Mouse (Mus musculus) lung, postnatal 4 days (tissue): ENCODE measurements around the gene Sft2d2.

Experiments used
- DNase-seq, 2 experiments: peaks; one replicate each; pipeline ENCODE4 v3.0.0; 2021

Gene Sft2d2

DNA sequence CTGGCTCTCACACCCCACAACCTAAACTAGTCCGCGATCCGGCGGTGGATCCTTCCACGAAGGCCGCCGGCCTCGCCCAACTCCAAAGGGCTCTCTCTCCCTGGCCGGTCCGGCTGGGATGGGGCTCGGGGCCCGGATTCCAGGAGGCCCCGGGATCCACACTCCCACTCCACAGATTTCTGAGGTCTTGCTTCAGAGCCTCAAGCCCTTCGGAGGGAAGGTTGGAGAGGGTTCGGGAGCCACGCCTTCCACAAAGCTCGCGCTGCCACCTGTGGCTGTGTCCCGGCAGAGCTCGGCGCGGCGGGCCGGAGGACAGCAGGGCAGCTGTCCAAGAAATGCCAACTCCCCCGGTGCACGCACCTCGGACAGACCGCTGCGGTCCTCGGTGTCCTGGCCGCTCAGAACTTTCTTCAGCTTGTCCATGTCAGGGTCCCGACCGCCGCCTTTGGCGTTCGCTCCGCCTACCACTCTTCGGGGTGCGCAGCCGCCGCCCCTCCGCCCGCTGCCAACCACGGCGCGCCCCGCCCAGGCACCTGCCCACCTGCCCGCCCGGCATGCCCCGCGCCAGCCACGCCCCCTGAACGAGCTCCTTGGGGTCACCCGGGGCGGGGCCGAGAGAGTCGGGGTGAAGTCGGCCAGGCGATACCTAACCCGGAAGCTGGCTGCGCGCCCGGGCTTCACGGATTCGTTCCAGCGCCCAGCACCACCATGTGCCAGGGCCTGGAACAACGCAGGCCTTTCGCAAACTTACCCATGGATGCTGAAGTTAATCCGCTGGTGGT lies at the start of gene Sft2d2:
TSS of gene Sft2d2 (minus strand) at position 559 of the 782 bp plus-strand sequence.
- DNase-seq: peak; percentile 94 to 96

GRCm38 (mm10) chr1:165236321-165237298 lies 42.4 kb upstream of the Sft2d2 start, which contains the start of gene Tiprl:
TSS of gene Tiprl (minus strand) at chr1:165236996.
- peak; percentile 97 for DNase-seq

DNA sequence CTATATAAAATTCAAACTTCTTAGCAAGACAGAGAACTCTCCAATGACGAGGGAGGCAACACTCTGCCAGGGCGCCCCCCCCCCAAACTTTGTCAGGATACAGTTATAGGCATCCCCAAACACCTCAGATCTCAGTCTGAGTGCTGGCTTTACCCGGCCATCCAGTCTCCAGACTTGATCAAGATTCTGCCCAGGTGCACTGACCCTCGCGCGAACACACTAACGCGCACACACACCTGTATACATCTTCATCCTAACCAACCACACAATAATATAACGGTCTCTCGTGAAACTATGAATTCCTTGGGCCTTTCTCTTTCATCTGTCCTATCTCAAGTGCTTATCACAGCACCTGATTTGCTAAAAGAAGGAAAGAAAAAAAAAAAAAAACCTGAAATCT lies 41.6 kb upstream of the Sft2d2 start:
- no peak for DNase-seq

DNA sequence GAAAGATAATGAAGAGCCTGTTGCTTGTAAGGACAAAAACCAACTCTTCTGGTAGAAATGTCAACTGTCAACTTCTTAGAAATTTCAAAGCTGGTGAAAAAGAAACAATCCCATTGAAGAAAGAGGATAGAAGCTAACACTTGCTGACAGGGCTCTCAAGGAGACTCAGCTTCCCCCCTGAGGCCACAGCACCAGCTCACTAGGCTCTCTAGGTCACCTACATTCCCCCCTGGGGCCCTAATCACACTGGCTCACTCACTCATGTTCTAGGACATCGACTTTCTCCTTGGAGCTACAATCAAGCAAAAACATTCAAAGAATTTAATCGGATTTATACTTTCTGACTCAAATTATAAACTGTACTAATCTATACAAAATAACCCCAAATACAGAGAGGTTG lies 39.6 kb upstream of the Sft2d2 start:
- no peak for DNase-seq

DNA sequence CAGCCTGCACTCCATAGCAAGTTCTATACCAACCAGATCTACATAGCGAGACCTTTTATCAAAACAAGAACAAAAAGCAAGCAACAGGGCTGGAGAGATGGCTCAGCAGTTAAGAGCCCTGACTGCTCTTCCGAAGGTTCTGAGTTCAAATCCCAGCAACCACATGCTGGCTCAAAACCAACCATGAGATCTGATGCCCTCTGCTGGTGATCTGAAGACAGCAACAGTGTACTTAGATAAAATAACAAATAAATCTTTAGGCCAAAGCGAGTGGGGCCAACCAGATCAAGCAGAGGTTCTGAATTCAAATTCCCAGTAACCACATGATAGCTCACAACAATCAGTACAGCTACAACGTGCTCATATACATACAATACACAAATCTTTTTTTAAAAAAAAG lies 36.5 kb upstream of the Sft2d2 start:
- DNase-seq: no peak

GRCm38 (mm10) chr1:165229577-165229976 lies 35.3 kb upstream of the Sft2d2 start:
- DNase-seq: no peak

GRCm38 (mm10) chr1:165217023-165217589 lies 22.9 kb upstream of the Sft2d2 start:
- no peak for DNase-seq

DNA sequence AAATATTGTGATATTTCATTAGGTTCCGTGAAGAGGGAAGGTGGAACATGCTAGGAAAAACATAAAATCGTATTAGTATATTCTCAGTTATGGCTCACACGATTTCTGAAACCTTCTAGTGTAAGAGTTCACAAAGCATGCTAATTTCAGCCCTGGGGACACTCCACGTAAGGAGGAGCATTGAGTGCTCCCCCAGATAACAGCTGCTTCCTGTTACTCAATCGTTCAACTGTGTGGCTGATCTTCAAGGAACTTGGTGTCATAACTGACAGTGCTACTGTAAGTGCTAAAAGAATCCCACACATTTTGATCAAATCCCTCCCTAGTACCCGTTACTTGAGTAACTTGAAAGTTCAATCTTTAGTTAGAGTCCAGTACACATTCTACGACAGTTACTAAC lies 21.6 kb upstream of the Sft2d2 start:
- no peak for DNase-seq

DNA sequence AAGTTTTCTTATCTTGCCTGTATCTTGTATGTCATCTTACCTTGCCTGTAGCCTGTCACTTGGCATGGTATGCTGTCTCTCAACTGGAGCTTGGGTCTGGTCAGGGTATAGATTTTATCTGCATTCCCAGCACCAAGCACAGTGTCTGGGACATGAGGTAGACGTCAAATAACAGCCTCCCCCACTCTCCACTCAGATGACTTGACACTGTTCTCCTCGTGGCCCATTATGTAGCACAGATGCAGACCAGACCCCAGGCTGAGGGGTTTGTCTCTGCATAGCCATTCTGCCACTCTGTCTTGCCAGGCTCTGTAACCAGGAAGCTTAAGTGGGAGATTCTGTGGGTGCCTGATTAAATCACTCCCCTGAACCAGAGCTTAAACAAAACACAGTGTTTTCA lies 11.4 kb upstream of the Sft2d2 start:
- no peak for DNase-seq

DNA sequence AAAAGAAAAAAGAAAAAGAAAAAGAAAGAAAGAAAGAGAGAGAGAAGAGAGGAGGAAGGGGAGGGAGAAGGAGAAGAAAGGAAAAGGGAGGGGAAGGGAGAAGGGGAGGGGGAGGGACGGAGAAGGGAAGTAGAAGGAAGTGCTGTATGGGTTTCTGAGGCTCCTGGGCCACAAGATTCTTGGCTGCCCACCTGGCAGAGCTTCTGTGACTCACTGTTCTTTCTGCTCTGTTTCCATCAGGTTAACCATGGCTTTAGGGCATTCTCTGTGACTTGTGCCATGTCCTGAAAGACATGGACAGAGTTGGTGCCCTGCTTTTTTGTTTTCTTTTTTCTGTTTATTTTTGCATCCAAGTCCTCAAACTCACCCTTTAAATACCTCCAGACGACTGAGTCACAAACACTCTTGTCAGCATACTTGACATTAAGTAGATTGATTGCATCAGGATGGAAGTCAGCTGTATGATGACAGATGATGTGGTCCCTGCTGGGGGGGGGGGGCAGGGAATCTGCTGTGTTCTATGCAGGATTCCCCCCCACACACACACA lies 9.3 kb upstream of the Sft2d2 start:
- DNase-seq: no peak

- no peak for DNase-seq
Observed at GRCm38 (mm10) chr1:165201445-165202012, 7.3 kb upstream of the Sft2d2 start.

- DNase-seq: no peak
Observed at GRCm38 (mm10) chr1:165200748-165201147, 6.5 kb upstream of the Sft2d2 start.

DNA sequence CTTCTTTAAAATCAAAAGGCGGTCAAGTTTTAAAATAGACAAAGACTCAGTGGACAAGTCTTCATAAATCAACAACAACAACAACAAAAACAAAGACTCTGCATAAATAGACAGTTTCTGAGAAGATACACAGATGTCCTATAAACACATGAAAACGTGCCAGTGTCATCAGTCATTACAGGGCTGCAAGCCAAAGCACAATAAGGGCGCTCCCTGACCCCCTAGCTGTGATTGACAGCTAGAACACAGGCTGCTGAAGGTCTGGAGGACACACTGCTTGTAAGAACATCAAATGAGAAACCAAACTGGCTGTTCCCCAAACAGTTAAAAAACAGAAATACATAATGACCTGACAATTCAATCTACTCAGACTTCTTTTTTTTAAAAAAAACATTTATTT lies 5.4 kb upstream of the Sft2d2 start:
- DNase-seq: no peak

DNA sequence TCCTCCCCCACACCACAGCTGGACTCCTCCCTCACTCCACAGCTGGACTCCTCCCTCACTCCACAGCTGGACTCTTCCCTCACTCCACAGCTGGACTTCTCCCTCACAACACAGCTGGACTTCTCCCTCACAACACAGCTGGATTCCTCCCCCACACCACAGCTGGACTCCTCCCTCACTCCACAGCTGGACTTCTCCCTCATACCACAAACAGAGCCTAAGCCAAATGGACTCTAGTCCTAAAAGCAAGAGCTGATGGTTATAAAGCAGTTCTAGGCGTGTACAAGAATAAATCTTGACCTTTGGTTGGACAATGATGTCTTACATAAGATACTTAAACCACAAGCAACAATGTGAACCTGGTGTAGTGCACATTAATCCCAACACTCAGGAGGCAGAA lies 4.7 kb upstream of the Sft2d2 start:
- no peak for DNase-seq

DNA sequence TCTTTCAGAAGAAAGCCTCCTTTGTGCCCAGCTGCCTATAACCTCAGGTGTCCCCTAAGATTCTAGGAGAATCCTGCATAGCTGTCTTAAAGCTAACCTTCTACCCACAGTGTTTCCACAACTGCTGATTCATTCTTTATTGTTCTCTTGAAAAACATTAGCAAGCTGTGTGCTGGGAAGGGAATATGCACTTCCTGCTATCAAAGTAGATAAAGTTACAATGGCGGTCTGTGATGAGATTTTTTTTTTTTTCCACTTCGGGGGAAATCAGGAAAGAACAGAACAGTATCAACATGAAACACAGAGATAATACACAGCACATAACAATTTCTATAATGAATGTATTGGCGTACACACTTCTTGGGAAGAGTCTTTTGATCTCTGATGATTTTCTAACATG lies 3.6 kb upstream of the Sft2d2 start:
- no peak for DNase-seq

DNA sequence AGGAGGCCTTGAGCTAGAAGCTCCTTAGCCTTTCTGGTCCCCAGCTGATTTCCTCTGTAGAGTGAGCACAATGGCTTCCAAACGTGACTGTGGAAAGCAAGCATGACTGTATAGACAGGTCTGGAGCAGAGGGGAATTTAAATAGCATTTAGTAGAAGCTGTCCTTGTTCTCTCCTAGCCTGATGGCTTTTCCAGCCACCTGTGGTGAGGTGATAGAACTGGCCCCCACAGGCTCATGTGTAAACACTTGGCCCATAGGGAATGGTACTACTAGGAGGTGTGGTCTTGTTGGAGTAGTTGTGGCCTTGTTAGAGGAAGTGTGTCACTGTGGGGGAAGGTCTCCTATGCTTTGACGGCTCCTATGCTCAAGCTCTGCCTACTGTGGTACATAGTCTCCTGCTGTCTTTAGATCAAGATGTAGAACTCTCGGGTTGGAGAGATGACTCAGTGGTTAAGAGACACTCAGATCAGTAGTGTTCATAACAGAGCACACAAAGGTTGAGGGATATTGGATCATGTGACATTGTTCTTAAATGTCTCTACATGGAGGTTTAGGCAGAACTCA lies 1.2 kb upstream of the Sft2d2 start:
- DNase-seq: no peak

DNA sequence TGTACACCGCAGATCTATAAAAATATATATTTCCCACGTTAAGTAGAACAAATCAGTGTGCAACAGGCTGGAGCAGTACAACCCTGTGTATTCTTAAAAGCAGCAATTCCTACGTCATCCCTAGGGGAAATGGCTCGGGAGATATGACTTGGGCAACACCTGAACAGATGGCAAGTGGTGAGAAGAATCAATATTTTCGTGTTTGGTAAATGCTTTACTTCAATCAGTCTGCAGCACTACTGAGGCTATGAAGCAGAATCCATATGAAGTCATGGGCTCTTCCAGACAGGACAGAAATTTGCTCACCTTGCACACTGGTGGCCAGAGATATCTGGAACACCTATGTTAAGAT lies 400 bp upstream of the Sft2d2 start:
- no peak for DNase-seq

DNA sequence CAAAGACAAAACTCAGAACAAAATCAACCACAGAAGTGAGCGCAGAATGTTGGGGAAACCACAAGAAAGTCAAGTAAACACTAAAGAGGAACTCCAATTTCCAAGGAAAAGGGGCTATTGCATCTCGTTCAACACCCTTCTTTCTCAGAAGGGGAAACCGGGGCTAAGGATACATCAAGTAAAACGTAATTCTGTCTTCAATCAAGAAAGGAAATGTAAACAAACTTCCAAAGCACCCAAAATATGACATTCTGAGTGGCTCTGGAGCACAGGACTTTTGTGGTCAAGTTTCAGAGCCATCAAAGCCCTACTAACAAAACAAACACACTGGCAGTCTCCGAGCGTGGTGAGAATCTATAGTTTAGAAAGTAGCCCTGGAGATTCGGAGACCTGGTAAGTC lies 812 bp downstream of the Sft2d2 start:
- no peak for DNase-seq

GRCm38 (mm10) chr1:165192714-165193264 lies 1.4 kb downstream of the Sft2d2 start:
- DNase-seq: no peak

GRCm38 (mm10) chr1:165192102-165192501 lies 2.1 kb downstream of the Sft2d2 start:
- no peak for DNase-seq

- DNase-seq: no peak
Observed at GRCm38 (mm10) chr1:165191611-165192010, 2.6 kb downstream of the Sft2d2 start.

DNA sequence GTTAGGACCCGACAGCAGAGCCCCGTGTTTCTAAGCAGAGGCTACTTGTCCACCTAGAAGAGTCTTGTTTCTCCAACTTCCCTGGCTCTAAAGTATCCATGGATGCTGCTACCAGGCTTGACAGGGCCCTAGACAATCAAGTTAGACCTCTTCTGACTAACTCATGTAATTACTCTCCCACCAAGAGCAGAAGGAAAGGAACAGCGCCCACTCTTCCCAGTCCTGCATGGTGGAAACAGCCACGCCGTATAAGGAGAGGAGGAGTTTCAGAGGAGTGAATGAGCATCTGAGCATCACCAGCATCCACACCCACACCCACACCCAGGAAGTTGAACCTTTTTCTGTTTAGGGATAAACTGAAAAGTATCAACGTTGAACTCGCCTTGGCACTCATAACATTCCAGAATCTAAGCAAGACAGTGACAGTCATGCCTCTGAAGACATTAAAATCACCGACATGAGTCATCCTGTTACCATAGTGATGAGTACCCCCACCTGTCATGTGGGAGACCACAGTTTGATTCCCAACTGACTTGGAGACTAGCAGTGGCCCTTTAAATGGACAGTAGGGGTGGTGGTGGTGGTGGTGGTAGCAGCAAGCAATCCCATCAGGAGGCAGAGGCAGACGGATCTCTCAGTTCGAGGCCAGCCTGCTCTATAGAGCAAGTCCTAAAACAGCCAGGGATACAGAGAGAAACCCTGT lies 3.5 kb downstream of the Sft2d2 start:
- DNase-seq: no peak
